Mouse (Mus musculus): ENCODE measurements at regions not wholly inside any gene's neighbourhood (a gene's known extent, or its start where the extent isn't known, plus 50 kb on each side); places are given as distances from the start of the nearest gene placed in this dataset.

DNA sequence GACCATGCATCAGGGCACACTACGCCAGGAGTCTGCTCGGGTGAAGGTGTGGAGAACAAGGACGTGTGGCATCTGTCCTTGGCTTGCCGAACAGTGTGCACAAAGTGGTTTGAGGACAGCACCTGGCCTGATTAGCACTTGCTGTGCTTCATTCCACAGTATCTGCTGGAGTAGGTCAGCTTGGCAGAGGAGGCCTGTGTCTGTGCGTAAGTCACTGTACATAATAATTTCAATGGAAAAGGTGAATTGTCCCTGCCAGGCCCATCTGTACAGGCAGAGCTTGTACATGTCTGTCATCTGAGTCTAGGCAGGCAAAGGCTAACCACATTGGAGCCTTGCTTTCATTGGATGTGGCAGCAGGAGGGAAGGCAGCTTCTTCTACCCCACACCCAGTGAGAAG is 979.5 kb upstream of the Car8 start:
- Histone ChIP-seq H3K36me3 (no peaks in the 10 kb centered on the region), H3K27me3 (replicated peaks) (no peaks in the 10 kb centered on the region), H3K27ac (no peak overlapping the region), H3K9me3 (replicated peaks) (no peaks in the 10 kb centered on the region), H3K4me2 (no peak overlapping the region), H3K4me3 (no peak overlapping the region), H3K9ac (no peak overlapping the region), H3K4me1 (no peaks in the 10 kb centered on the region)
- ATAC-seq: no peak
- 65% methylated on average over 5 of the region's 5 CpGs for WGBS (ENCODE audit: insufficient replicate concordance)

DNA sequence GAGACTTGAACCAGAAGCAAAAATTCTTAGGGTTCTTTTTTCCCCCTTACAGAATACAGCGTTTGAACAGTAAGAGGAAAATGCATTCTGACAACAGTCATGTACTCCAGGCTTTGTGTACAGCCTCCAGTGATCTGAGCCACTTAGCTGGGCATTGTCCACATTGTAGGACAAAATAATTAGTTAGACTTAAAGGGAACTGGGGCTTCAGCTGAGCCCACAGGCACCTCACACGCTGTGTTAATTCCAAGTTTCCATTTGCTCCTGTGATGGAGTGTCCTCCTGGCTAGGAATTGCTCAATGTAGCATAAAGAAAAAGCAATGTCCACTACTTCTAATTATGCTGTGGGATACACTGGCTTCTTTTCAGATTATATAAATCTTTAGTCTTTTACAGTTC is 969.8 kb upstream of the Car8 start:
- no peaks in the 10 kb centered on the region for H3K9me3 ChIP-seq (replicated peaks)
- H3K9ac ChIP-seq: no peak overlapping the region
- 60% methylated on average over 2 of the region's 2 CpGs for WGBS (ENCODE audit: insufficient replicate concordance)
- no peaks in the 10 kb centered on the region for H3K4me1 ChIP-seq
- H3K4me2 ChIP-seq: no peak overlapping the region
- H3K4me3 ChIP-seq: no peak overlapping the region
- no peak for ATAC-seq
- H3K27ac ChIP-seq: no peak overlapping the region
- no peaks in the 10 kb centered on the region for H3K36me3 ChIP-seq
- no peaks in the 10 kb centered on the region for H3K27me3 ChIP-seq (replicated peaks)

DNA sequence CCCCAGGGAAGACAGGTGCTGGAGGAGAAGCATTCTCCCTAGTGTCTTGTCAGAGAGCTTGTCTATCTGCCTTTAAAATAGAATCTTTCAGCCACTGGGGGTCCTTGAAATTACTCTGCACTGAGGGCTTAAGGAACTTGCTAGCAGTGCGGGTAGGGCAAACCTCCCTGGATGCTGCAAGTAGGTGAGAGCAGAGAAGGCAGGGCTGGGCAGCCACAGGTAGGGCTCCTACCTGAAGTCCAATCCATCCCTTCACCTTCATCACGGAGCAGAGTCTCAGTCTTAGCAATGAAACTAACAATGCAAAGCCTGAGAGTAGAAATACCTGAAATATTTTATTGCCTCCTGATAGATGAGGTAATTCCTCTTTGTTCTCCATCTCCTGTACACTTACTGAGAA is 961.2 kb upstream of the Car8 start:
- no peaks in the 10 kb centered on the region for H3K9me3 ChIP-seq (replicated peaks)
- no peak overlapping the region for H3K27ac ChIP-seq
- H3K9ac ChIP-seq: no peak overlapping the region
- no peaks in the 10 kb centered on the region for H3K36me3 ChIP-seq
- WGBS (ENCODE audit: insufficient replicate concordance): 55% methylated on average over 2 of the region's 2 CpGs
- no peaks in the 10 kb centered on the region for H3K4me1 ChIP-seq
- no peaks in the 10 kb centered on the region for H3K27me3 ChIP-seq (replicated peaks)
- no peak for ATAC-seq
- H3K4me3 ChIP-seq: no peak overlapping the region
- H3K4me2 ChIP-seq: no peak overlapping the region

DNA sequence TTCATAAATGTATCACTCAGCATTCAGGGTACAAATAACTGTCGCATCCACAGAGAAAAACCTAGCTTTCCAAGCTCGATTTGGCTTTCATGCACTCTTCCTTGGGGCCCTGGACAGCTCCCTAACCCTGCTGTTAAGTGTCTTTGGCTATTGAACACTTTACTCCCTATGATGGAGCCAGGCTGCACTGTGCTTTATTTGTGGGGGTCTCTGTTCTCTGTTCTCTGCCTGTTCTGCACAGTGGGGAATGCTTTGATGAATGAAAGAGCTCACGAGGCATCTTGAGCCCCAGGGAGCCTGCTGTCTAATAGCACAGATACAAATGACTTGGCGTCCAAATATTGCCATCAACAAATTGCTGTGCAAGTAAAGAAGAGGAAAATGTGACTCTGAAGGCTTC is 957.6 kb upstream of the Car8 start:
- H3K36me3 ChIP-seq: no peaks in the 10 kb centered on the region
- 50% methylated on average over 4 of the region's 4 CpGs for WGBS (ENCODE audit: insufficient replicate concordance)
- no peaks in the 10 kb centered on the region for H3K4me1 ChIP-seq
- no peak overlapping the region for H3K9ac ChIP-seq
- no peak overlapping the region for H3K4me3 ChIP-seq
- H3K27me3 ChIP-seq (replicated peaks): no peaks in the 10 kb centered on the region
- no peaks in the 10 kb centered on the region for H3K9me3 ChIP-seq (replicated peaks)
- no peak overlapping the region for H3K27ac ChIP-seq
- ATAC-seq: no peak
- H3K4me2 ChIP-seq: no peak overlapping the region

DNA sequence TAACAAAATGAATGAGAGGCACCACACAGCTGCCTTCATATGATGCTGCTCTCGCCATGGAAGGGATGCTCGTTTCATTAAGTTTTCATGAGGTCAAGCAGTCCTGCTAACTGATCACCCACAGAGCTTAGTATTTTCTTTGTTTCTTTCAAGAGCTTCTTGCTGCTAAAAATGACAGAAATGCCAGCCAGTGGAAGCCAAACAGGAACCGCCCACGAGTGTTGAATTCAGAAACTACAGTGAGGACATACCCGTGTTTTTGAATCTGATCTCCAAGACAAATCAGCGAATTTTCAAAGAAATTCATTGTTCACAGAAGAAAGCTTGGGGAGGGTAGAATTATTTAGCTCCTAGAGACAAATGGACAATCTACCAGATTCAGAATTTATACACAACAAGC is 954.3 kb upstream of the Car8 start:
- H3K4me2 ChIP-seq: no peak overlapping the region
- ATAC-seq: no peak
- no peaks in the 10 kb centered on the region for H3K4me1 ChIP-seq
- H3K27ac ChIP-seq: no peak overlapping the region
- no peaks in the 10 kb centered on the region for H3K36me3 ChIP-seq
- no peaks in the 10 kb centered on the region for H3K9me3 ChIP-seq (replicated peaks)
- WGBS (ENCODE audit: insufficient replicate concordance): 59% methylated on average over 6 of the region's 6 CpGs
- no peaks in the 10 kb centered on the region for H3K27me3 ChIP-seq (replicated peaks)
- no peak overlapping the region for H3K9ac ChIP-seq
- no peak overlapping the region for H3K4me3 ChIP-seq

DNA sequence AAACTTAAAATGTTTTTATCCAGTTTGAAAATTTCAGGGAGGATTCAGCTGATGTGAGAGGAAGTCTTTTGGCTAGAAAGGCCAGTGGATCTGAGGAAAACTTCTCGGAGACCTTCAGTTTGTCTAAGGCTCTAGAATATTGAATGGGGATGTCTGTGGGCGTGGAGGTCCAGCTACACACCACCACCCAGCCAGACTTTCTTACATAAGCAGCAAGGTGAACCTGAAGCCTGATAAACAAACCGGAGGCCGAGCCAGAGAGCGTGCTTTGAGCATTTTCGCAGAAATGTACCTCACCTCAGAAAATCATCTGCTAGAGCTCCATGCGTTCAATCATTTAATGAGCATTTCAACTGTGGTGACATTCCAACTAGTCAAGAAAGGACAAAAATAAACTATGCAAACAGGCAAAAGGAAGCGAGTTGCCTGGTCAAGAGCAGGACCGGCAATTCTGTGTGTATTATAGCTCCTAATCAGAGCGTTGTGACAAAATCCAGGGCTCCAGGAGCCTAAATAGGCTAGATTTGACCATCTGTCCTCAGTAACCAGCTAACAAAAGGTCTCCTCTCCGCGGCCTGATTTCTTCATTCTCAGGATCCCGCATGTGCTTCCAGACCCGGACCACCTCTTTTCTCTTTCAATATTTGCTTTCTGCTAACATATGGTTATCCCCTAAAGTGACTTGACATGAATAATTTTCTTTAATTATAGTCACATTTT is 946.5 kb upstream of the Car8 start:
- no peaks in the 10 kb centered on the region for H3K36me3 ChIP-seq
- no peaks in the 10 kb centered on the region for H3K27me3 ChIP-seq (replicated peaks)
- no peak overlapping the region for H3K9ac ChIP-seq
- peaks cover 20% of the 10 kb centered on the region for H3K4me1 ChIP-seq
- peak overlapping the region; percentile 63 for H3K4me2 ChIP-seq
- ATAC-seq: no peak
- H3K27ac ChIP-seq: no peak overlapping the region
- H3K4me3 ChIP-seq: peak overlapping the region; percentile 27
- no peaks in the 10 kb centered on the region for H3K9me3 ChIP-seq (replicated peaks)
- WGBS (ENCODE audit: insufficient replicate concordance): 31% methylated on average over 14 of the region's 14 CpGs

DNA sequence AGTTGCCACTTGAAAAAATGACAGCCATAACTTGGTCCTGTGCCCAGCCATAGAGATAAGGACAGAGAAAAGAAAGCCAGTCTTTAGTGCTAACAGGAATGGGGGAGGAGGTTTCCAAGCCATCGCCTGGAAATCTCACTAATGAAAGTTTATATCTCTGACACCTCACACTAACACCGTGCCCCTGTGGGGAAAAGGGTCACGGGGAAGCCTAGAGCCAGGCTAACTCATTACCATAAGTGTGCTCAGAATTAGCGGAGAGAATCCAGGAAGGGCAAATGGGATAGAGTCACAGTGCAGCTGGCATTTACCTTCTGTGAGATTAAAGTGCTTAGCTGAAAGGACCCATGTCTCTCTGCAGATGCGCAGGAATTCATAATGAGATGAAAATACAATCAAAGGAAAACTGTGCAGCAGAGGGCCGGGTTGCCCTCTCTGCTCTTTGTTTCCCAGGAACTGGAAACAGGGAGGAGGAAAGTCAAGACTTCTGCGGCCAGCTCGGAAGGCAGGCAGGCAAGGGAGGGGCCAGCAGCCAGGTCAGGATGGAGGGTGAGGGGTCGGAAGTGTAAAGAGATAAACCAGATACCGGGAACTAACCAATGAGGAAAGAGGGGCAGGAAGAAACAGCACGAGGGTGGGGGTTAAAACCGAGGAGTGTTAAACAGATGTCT is 945.7 kb upstream of the Car8 start:
- Histone ChIP-seq H3K4me3 (peak overlapping the region; percentile 27), H3K27ac (no peak overlapping the region)
- under 1% methylated on average over 12 of the region's 12 CpGs for WGBS (ENCODE audit: insufficient replicate concordance)

DNA sequence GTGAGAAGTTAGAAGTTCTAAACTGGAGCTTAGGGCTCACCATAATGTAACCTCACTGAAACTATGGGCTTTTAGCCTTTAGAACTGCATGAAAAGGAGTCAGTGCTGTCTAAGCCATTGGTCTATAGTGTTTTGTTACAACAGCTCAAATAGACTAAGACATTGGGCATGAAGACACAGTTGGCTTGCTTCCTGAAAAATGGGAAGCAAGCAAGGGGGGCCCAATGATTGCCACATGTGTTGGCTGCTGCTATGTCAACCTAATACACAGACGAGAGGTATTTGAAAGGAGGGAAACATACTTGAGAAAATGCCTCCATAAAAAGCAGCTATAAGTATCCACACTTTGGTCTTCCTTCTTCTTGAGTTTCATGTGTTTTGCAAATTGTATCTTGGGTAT is 935.5 kb upstream of the Car8 start:
- no peak overlapping the region for H3K27ac ChIP-seq
- H3K9ac ChIP-seq: no peak overlapping the region
- ATAC-seq: no peak
- H3K36me3 ChIP-seq: no peaks in the 10 kb centered on the region
- no peaks in the 10 kb centered on the region for H3K4me1 ChIP-seq
- WGBS (ENCODE audit: insufficient replicate concordance): 66% methylated on average over 1 of the region's 1 CpGs
- H3K4me3 ChIP-seq: no peak overlapping the region
- H3K9me3 ChIP-seq (replicated peaks): no peaks in the 10 kb centered on the region
- no peaks in the 10 kb centered on the region for H3K27me3 ChIP-seq (replicated peaks)
- no peak overlapping the region for H3K4me2 ChIP-seq

More for the DNA sequence above, 945.7 kb upstream of the Car8 start:
- H3K27me3 ChIP-seq (replicated peaks): no peaks in the 10 kb centered on the region
- H3K4me1 ChIP-seq: peaks cover 20% of the 10 kb centered on the region
- no peaks in the 10 kb centered on the region for H3K9me3 ChIP-seq (replicated peaks)
- H3K9ac ChIP-seq: peak overlapping the region; percentile 31; the same call in 1 of the 2 replicates
- H3K4me2 ChIP-seq: peak overlapping the region; percentile 63
- H3K36me3 ChIP-seq: no peaks in the 10 kb centered on the region
- peak; percentile 64; the same call in 1 of the 2 replicates for ATAC-seq

DNA sequence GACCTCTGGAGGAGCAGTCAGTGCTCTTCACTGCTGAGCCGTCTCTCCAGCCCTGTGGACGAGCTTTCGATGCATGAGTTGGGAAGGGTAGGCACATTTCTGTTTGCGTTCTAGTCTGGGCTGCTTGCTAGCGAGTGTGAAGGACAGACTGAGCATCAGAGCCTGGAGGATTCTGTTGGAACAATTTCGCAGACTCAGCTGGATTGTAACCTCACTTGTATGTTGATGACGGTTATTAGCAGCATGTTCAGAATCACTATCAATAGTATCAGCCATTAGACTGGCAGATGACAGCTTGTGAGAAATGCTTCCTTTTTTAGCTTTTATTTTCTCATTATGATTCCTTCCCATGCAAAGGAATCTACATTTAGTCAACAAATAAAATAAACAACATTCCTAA is 923.5 kb upstream of the Car8 start:
- WGBS (ENCODE audit: insufficient replicate concordance): 66% methylated on average over 7 of the region's 7 CpGs
- H3K4me1 ChIP-seq: no peaks in the 10 kb centered on the region

DNA sequence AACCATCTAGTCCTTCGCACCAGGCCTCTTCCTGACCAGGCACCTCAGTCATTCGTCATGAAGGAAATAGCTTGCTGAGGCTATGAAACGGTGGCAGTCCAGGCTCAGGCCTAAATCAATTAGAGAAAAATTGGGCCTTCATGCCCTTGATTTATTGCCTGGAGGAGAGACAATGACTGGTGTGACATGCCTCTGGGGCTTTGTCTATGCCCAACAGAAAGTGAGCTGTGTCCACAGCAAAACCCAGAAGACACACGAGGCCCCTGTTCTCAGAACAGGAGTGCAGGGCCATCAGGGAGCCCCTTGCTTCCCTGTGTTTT is 922.9 kb upstream of the Car8 start:
- no peak overlapping the region for H3K4me3 ChIP-seq
- H3K4me2 ChIP-seq: no peak overlapping the region
- H3K27me3 ChIP-seq (replicated peaks): no peaks in the 10 kb centered on the region
- no peaks in the 10 kb centered on the region for H3K9me3 ChIP-seq (replicated peaks)
- 56% methylated on average over 4 of the region's 4 CpGs for WGBS (ENCODE audit: insufficient replicate concordance)
- no peak for ATAC-seq
- H3K4me1 ChIP-seq: no peaks in the 10 kb centered on the region
- no peak overlapping the region for H3K27ac ChIP-seq
- H3K36me3 ChIP-seq: no peaks in the 10 kb centered on the region
- no peak overlapping the region for H3K9ac ChIP-seq

More for the DNA sequence above, 923.5 kb upstream of the Car8 start:
- Histone ChIP-seq H3K9ac (no peak overlapping the region), H3K9me3 (replicated peaks) (no peaks in the 10 kb centered on the region), H3K36me3 (no peaks in the 10 kb centered on the region), H3K27ac (no peak overlapping the region), H3K4me2 (no peak overlapping the region), H3K27me3 (replicated peaks) (no peaks in the 10 kb centered on the region), H3K4me3 (no peak overlapping the region)
- no peak for ATAC-seq

DNA sequence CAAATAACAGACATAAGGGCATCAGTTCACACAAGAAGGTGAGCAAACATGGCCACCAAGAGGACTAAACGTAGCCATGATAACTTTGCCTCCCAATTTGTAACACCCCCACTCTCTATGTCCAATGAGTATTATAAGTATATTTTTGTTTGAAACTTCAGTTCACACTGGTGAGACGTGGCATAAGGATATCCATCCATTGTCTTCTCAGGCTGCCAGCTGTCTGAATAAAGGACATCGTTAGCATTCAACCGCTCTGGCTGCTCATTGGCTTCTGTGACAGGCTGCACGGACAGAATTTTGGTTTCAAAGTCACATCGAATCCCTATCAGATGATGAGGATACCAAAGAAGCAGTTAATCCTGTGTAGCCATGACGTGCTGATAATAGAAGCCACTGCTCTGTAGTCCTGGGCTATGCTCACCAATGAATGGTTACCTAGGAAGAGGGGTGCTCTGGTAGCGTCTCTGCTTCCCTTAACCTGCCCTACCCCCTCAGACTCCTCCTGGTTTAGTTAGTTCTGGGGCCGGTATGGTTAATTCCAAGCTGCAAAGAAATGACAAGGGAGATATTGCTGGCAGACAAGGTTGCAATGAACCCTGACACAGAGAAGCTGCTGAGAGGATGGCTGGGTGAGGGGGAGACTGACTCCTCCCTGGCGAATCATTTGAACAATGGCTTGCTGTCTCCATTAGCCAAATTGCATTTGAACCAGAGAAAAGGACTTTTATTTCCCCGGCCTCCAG is 922.4 kb upstream of the Car8 start:
- no peak overlapping the region for H3K9ac ChIP-seq
- no peaks in the 10 kb centered on the region for H3K27me3 ChIP-seq (replicated peaks)
- H3K36me3 ChIP-seq: no peaks in the 10 kb centered on the region
- no peak overlapping the region for H3K27ac ChIP-seq
- no peak overlapping the region for H3K4me2 ChIP-seq
- H3K4me1 ChIP-seq: no peaks in the 10 kb centered on the region
- H3K4me3 ChIP-seq: no peak overlapping the region
- no peaks in the 10 kb centered on the region for H3K9me3 ChIP-seq (replicated peaks)
- no peak for ATAC-seq
- WGBS (ENCODE audit: insufficient replicate concordance): 72% methylated on average over 11 of the region's 11 CpGs

DNA sequence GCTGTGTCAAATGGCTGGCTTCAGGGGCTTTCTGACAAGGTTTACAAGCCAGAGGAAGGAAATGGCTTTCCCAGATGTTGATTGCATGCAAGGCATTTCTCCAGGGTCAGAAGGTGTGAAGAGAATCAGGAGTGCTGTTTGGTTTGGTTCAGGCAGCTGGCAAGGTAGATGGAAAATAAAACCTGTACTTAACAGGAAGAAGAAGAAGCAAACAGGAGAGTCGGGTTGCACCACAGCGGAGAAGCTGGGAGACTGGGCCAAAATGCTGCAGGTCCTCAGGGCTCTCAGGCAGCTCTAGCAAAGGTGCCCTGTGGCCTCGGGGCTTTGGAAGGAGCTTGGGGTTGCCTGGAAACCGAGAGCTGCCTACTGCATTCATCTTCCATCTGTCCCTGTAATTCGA is 908.9 kb upstream of the Car8 start:
- H3K27me3 ChIP-seq (replicated peaks): peaks cover 8% of the 10 kb centered on the region; the same call in 1 of the 2 replicates
- no peak overlapping the region for H3K27ac ChIP-seq
- H3K36me3 ChIP-seq: no peaks in the 10 kb centered on the region
- WGBS (ENCODE audit: insufficient replicate concordance): 28% methylated on average over 5 of the region's 5 CpGs
- no peak overlapping the region for H3K4me2 ChIP-seq
- no peaks in the 10 kb centered on the region for H3K9me3 ChIP-seq (replicated peaks)
- no peak for ATAC-seq
- peaks cover 8% of the 10 kb centered on the region for H3K4me1 ChIP-seq
- H3K4me3 ChIP-seq: no peak overlapping the region
- no peak overlapping the region for H3K9ac ChIP-seq
